Mouse (Mus musculus): ENCODE data around the gene B3galt4.

GRCm38 (mm10) chr17:33902079-33902478 is 49.2 kb downstream of the B3galt4 start:
- no peak for TF ChIP-seq EP300 (IDR thresholded peaks at IDR 0.05; ENCODE audit: insufficient read depth, low read depth, low read length)
- no peak for TF ChIP-seq CTCF (IDR thresholded peaks at IDR 0.05)

Measured in heart, adult 2 months (tissue).